Mouse (Mus musculus): Measurements from ENCODE around the gene Zfp775. TPM values are rescaled to one million over a fixed set of nuclear protein-coding genes. Genes with fewer than 3 reads are reported as not detected.

Zfp775 gene
- total RNA-seq, 1 experiment, result 3.5 TPM

DNA sequence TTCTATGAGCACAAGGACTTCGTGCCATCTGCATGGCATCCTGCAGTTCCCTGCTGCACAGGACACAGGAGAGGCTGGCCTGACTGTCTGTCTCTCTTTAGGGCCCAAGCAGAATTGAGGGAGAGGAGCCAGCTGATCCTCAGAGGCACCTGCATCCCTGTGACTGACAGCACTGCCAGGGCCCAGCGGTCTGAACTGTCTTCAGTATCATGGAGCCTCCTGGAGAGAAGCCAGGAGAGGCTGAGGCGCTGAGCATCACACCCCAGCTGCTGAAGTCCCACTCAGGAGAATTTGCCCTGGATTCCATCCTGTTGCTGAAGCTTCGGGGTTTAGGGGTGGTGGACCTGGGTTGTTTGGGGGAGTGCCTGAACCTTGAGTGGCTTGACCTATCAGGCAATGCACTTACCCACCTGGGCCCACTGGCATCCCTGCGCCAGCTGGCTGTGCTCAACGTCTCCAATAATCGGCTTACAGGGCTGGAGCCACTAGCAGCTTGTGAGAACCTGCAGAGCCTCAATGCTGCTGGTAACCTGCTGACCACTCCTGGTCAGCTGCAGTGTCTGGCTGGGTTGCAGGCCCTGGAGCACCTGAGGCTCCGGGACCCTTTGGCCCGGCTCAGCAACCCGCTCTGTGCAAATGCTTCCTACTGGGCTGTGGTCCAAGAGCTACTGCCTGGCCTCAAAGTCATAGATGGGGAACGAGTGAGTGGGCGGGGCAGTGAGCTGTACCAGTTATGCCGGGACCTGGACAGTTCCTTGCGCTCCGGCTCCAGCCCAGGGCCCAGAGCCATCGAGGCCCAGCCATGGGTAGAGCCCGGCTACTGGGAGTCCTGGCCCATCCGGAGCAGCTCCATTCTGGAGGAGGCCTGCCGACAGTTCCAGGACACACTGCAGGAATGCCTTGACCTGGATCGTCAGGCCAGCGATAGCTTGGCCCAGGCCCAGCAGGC is 33.6 kb upstream of the Zfp775 start:
- no peaks in the 10 kb centered on the region for H3K9me3 ChIP-seq (ENCODE audit: control insufficient read depth, insufficient read depth, low read depth, low read length)
- H3K4me3 ChIP-seq (ENCODE audit: insufficient read depth in 1 of 2, low read depth in 1 of 2, low read length in 2 of 2, poor library complexity in 1 of 2, severe bottlenecking in 1 of 2), result no peak overlapping the region
- no peak for DNase-seq (ENCODE audit: low read depth, low spot score)
- no peak overlapping the region for H3K27ac ChIP-seq (ENCODE audit: insufficient read depth, low read depth, low read length, poor library complexity, severe bottlenecking)
- H3K9ac ChIP-seq (ENCODE audit: insufficient read depth, low read depth, low read length, poor library complexity, severe bottlenecking), result no peak overlapping the region
- TF ChIP-seq MAFK (IDR thresholded peaks at IDR 0.05; ENCODE audit: insufficient read depth, low read depth, low read length), result no peak
- TF ChIP-seq ZC3H11A (IDR thresholded peaks at IDR 0.05; ENCODE audit: borderline replicate concordance, low read depth, low read length), result no peak
- no peak for TF ChIP-seq HCFC1 (IDR thresholded peaks at IDR 0.05; ENCODE audit: borderline replicate concordance, insufficient read depth, low read length)
- no peak for TF ChIP-seq CHD2 (IDR thresholded peaks at IDR 0.05; ENCODE audit: low read depth, low read length)
- TF ChIP-seq ZNF384 (IDR thresholded peaks at IDR 0.05; ENCODE audit: low read depth, low read length), result no peak
- no peaks in the 10 kb centered on the region for H3K4me1 ChIP-seq (ENCODE audit: control insufficient read depth in 2 of 2, insufficient read depth in 2 of 2, low read length in 2 of 2, poor library complexity in 1 of 2)
- no peaks in the 10 kb centered on the region for H3K36me3 ChIP-seq (ENCODE audit: control insufficient read depth, insufficient read depth, low read length, poor library complexity, severe bottlenecking)
- in situ Hi-C loops (cut with MboI; ENCODE audit: low sequenced_read_pairs in 2 of 2, unreplicated experiment in 2 of 2), result no loop called here

GRCm38 (mm10) chr6:48569065-48569807 is 32.6 kb upstream of the Zfp775 start:
- H3K4me1 ChIP-seq (ENCODE audit: control insufficient read depth in 2 of 2, insufficient read depth in 2 of 2, low read length in 2 of 2, poor library complexity in 1 of 2), result no peaks in the 10 kb centered on the region
- H3K27ac ChIP-seq (ENCODE audit: insufficient read depth, low read depth, low read length, poor library complexity, severe bottlenecking), result no peak overlapping the region
- no peaks in the 10 kb centered on the region for H3K36me3 ChIP-seq (ENCODE audit: control insufficient read depth, insufficient read depth, low read length, poor library complexity, severe bottlenecking)
- no peak overlapping the region for H3K4me3 ChIP-seq (ENCODE audit: insufficient read depth in 1 of 2, low read depth in 1 of 2, low read length in 2 of 2, poor library complexity in 1 of 2, severe bottlenecking in 1 of 2)
- no peaks in the 10 kb centered on the region for H3K9me3 ChIP-seq (ENCODE audit: control insufficient read depth, insufficient read depth, low read depth, low read length)
- no peak overlapping the region for H3K9ac ChIP-seq (ENCODE audit: insufficient read depth, low read depth, low read length, poor library complexity, severe bottlenecking)
- DNase-seq (ENCODE audit: low read depth, low spot score), result no peak
- in situ Hi-C loops (cut with MboI; ENCODE audit: low sequenced_read_pairs in 2 of 2, unreplicated experiment in 2 of 2), result no loop called here
- TF ChIP-seq ZNF384 (IDR thresholded peaks at IDR 0.05; ENCODE audit: low read depth, low read length) (no peak), HCFC1 (IDR thresholded peaks at IDR 0.05; ENCODE audit: borderline replicate concordance, insufficient read depth, low read length) (no peak), CHD2 (IDR thresholded peaks at IDR 0.05; ENCODE audit: low read depth, low read length) (no peak), MAFK (IDR thresholded peaks at IDR 0.05; ENCODE audit: insufficient read depth, low read depth, low read length) (no peak), ZC3H11A (IDR thresholded peaks at IDR 0.05; ENCODE audit: borderline replicate concordance, low read depth, low read length) (no peak)

GRCm38 (mm10) chr6:48572014-48572413 is 29.8 kb upstream of the Zfp775 start:
- TF ChIP-seq ZC3H11A (IDR thresholded peaks at IDR 0.05; ENCODE audit: borderline replicate concordance, low read depth, low read length), result no peak
- no peak for TF ChIP-seq MAFK (IDR thresholded peaks at IDR 0.05; ENCODE audit: insufficient read depth, low read depth, low read length)
- TF ChIP-seq ZNF384 (IDR thresholded peaks at IDR 0.05; ENCODE audit: low read depth, low read length), result no peak
- no peak for TF ChIP-seq CHD2 (IDR thresholded peaks at IDR 0.05; ENCODE audit: low read depth, low read length)
- no peak for TF ChIP-seq HCFC1 (IDR thresholded peaks at IDR 0.05; ENCODE audit: borderline replicate concordance, insufficient read depth, low read length)
- DNase-seq (ENCODE audit: low read depth, low spot score), result no peak
- H3K27ac ChIP-seq (ENCODE audit: insufficient read depth, low read depth, low read length, poor library complexity, severe bottlenecking), result no peak overlapping the region

DNA sequence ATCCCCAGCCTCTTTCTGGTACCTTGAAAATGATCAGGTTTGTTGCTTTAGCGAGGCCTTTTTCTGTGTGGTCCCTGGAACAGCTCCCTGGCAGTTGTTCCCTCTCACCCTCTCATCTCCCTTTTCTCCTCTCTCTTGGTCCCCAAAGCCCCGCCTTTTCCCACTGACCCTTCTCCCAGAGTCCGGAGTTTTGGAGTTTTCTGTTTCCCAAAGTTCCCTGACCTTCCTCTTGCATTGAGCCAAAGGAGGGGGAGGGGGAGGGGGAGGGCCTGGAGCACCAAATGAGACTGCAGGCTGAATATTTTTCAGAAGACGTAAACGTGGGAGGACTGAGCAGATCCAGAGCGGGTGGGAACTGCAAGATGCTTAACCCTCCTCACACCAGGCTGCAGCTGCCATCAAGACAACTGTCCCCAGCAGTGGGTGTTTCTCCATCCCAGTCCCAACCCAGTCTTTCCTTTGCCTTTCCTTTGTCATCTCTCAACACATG is 29.2 kb upstream of the Zfp775 start, which contains the start of gene Rarres2:
Gene Rarres2, minus strand, starts transcription at position 218 of the 490 bp plus-strand sequence.
- H3K9ac ChIP-seq (ENCODE audit: insufficient read depth, low read depth, low read length, poor library complexity, severe bottlenecking), result no peak within 1 kb of the TSS
- H3K4me1 ChIP-seq (ENCODE audit: control insufficient read depth in 2 of 2, insufficient read depth in 2 of 2, low read length in 2 of 2, poor library complexity in 1 of 2), result no peaks in the 10 kb centered on the region
- TF ChIP-seq ZNF384 (IDR thresholded peaks at IDR 0.05; ENCODE audit: low read depth, low read length) (no peak), CHD2 (IDR thresholded peaks at IDR 0.05; ENCODE audit: low read depth, low read length) (no peak), HCFC1 (IDR thresholded peaks at IDR 0.05; ENCODE audit: borderline replicate concordance, insufficient read depth, low read length) (no peak), ZC3H11A (IDR thresholded peaks at IDR 0.05; ENCODE audit: borderline replicate concordance, low read depth, low read length) (no peak), MAFK (IDR thresholded peaks at IDR 0.05; ENCODE audit: insufficient read depth, low read depth, low read length) (no peak)
- no peak for DNase-seq (ENCODE audit: low read depth, low spot score)
- no peak within 1 kb of the TSS for H3K4me3 ChIP-seq (ENCODE audit: insufficient read depth in 1 of 2, low read depth in 1 of 2, low read length in 2 of 2, poor library complexity in 1 of 2, severe bottlenecking in 1 of 2)
- H3K36me3 ChIP-seq (ENCODE audit: control insufficient read depth, insufficient read depth, low read length, poor library complexity, severe bottlenecking), result no peaks in the 10 kb centered on the region
- no peaks in the 10 kb centered on the region for H3K9me3 ChIP-seq (ENCODE audit: control insufficient read depth, insufficient read depth, low read depth, low read length)
- in situ Hi-C loops (cut with MboI; ENCODE audit: low sequenced_read_pairs in 2 of 2, unreplicated experiment in 2 of 2), result no loop called here
- no peak within 1 kb of the TSS for H3K27ac ChIP-seq (ENCODE audit: insufficient read depth, low read depth, low read length, poor library complexity, severe bottlenecking)

More at GRCm38 (mm10) chr6:48572014-48572413, 29.8 kb upstream of the Zfp775 start:
- no peaks in the 10 kb centered on the region for H3K36me3 ChIP-seq (ENCODE audit: control insufficient read depth, insufficient read depth, low read length, poor library complexity, severe bottlenecking)
- no peak overlapping the region for H3K4me3 ChIP-seq (ENCODE audit: insufficient read depth in 1 of 2, low read depth in 1 of 2, low read length in 2 of 2, poor library complexity in 1 of 2, severe bottlenecking in 1 of 2)
- H3K4me1 ChIP-seq (ENCODE audit: control insufficient read depth in 2 of 2, insufficient read depth in 2 of 2, low read length in 2 of 2, poor library complexity in 1 of 2), result no peaks in the 10 kb centered on the region
- H3K9ac ChIP-seq (ENCODE audit: insufficient read depth, low read depth, low read length, poor library complexity, severe bottlenecking), result no peak overlapping the region
- H3K9me3 ChIP-seq (ENCODE audit: control insufficient read depth, insufficient read depth, low read depth, low read length), result no peaks in the 10 kb centered on the region
- in situ Hi-C loops (cut with MboI; ENCODE audit: low sequenced_read_pairs in 2 of 2, unreplicated experiment in 2 of 2), result no loop called here

Data from ES-E14 (cell line).